Mouse (Mus musculus): ENCODE data around the gene Izumo4. TPM values are rescaled to one million over a fixed set of nuclear protein-coding genes. Genes with fewer than 3 reads are reported as not detected.

Gene Izumo4
- polyA plus RNA-seq, 1 experiment, result 1.9 TPM

DNA sequence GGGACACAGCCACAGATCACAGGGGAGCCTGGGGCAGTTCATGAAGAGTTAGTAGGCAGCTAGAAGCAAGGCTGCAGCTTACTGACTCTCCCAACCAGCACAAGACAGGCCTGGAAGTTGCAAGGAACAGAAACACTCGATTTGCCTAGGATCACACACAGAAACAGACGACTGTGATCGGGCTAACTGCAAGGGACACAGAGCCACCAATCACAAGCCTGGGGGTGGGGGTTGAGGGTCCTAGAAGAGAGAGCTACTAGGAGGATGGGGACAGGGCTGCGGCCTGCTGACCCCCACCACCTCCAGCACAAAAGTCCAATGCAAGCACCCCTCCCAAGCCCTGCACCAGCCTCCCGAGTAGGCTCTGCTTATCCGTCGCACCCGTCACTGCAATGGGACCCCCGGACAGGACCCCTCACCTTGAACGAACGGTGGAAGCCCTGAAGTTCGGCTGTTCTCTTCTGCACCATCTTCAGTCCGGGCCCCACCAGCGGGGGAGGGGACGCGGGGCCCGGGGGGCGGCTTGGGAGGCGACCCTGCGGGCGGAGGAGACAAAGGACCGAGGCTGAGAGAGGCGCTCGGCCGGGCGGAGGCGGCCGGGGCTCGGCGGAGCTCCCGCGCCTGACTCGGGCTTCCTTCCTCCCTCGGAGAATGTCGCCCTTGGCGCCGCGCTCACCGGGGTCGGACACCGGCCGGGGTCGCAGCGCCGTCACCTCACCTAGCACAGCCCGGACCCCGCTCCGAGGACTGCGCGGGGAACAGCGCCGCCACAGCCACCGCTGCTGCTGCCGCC is 26.4 kb upstream of the Izumo4 start:
- H3ac ChIP-seq (ENCODE audit: control insufficient read depth, insufficient read length), result peak overlapping the region; percentile 50
- H3K36me3 ChIP-seq (ENCODE audit: control insufficient read depth, insufficient read depth), result peaks cover 6% of the 10 kb centered on the region
- peak overlapping the region; percentile 62 for H3K4me3 ChIP-seq
- H3K27me3 ChIP-seq (ENCODE audit: control insufficient read depth, insufficient read depth, insufficient read length), result no peaks in the 10 kb centered on the region
- TF ChIP-seq MYOG (IDR thresholded peaks at IDR 0.05; ENCODE audit: control insufficient read depth in 1 of 3, insufficient read depth in 1 of 3, insufficient read length in 2 of 3, low read depth in 2 of 3), result no peak
- TF ChIP-seq REST (IDR thresholded peaks at IDR 0.05; ENCODE audit: insufficient read depth, insufficient read length), result no peak
- TF ChIP-seq POLR2A (IDR thresholded peaks at IDR 0.05; ENCODE audit: insufficient read length, low read depth), result no peak
- TF ChIP-seq SRF (IDR thresholded peaks at IDR 0.05; ENCODE audit: control insufficient read depth, insufficient read length, low read depth), result no peak
- TF ChIP-seq USF1 (IDR thresholded peaks at IDR 0.05; ENCODE audit: low read depth), result no peak
- no peak for TF ChIP-seq POLR2AphosphoS2 (IDR thresholded peaks at IDR 0.05; ENCODE audit: insufficient read length, low read depth)
- no peak for TF ChIP-seq MAX (IDR thresholded peaks at IDR 0.05; ENCODE audit: low read depth)
- TF ChIP-seq TCF12 (IDR thresholded peaks at IDR 0.05; ENCODE audit: insufficient read depth, poor library complexity, severe bottlenecking), result no peak
- TF ChIP-seq E2F4 (IDR thresholded peaks at IDR 0.05; ENCODE audit: insufficient read depth), result no peak
- TF ChIP-seq MYOD1 (IDR thresholded peaks at IDR 0.05; ENCODE audit: control insufficient read depth in 1 of 3, insufficient read length in 2 of 3, low read depth in 2 of 3), result no peak
- TF ChIP-seq TCF3 (IDR thresholded peaks at IDR 0.05; ENCODE audit: insufficient read length, low read depth), result no peak
- TF ChIP-seq CEBPB (IDR thresholded peaks at IDR 0.05; ENCODE audit: insufficient read depth, poor library complexity, severe bottlenecking), result no peak
- H3K79me2 ChIP-seq (ENCODE audit: control insufficient read depth, insufficient read depth), result peaks cover 41% of the 10 kb centered on the region
- H3K4me2 ChIP-seq (ENCODE audit: low read depth), result peak overlapping the region; percentile 78

DNA sequence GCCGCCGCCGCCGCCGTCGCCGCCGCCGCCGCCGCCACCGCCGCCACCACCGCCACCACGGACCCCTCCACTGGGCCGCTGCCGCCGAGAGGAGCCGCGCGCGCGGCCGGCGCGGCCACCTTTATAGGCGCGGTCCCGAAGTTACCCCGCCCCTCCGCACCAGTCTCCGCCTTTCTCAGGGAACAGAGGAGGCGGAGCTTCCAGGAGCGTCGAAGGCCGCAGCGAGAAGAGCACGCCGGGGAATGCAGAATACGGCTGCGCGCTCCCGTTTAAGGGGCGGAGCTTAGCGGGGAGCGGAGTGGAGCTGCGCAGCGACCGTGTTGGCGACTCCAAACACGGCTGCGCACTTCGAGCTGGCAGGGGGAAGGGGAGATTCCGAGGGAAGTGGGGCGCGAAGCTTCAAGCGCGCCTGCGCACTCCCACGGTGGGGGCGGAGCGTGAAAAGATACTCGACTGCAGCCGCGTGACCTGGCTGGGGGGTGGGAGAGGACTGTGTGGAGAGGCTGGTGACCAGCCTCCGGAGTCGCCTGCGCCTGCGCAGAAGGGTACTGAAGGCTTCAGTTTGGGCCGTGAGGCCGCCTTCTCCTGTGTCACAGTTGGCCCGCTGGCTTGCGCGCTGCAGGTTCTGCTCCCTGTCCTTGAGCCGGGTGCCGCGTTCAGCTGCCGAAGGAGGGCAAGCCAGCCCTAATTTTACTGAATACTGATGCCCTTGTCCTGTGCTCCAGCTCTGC is 25.6 kb upstream of the Izumo4 start:
- Histone ChIP-seq H3K79me2 (ENCODE audit: control insufficient read depth, insufficient read depth) (peaks cover 40% of the 10 kb centered on the region), H3K4me3 (peak overlapping the region; percentile 62), H3K36me3 (ENCODE audit: control insufficient read depth, insufficient read depth) (no peaks in the 10 kb centered on the region), H3K4me2 (ENCODE audit: low read depth) (peak overlapping the region; percentile 83), H3ac (ENCODE audit: control insufficient read depth, insufficient read length) (peak overlapping the region; percentile 50), H3K27me3 (ENCODE audit: control insufficient read depth, insufficient read depth, insufficient read length) (no peaks in the 10 kb centered on the region)
- TF ChIP-seq CEBPB (IDR thresholded peaks at IDR 0.05; ENCODE audit: insufficient read depth, poor library complexity, severe bottlenecking) (no peak), POLR2AphosphoS2 (IDR thresholded peaks at IDR 0.05; ENCODE audit: insufficient read length, low read depth) (peak; percentile 99), MYOG (IDR thresholded peaks at IDR 0.05; ENCODE audit: control insufficient read depth in 1 of 3, insufficient read depth in 1 of 3, insufficient read length in 2 of 3, low read depth in 2 of 3) (peak in 1 of 3 experiments; percentile 41), POLR2A (IDR thresholded peaks at IDR 0.05; ENCODE audit: insufficient read length, low read depth) (peak; percentile 99), REST (IDR thresholded peaks at IDR 0.05; ENCODE audit: insufficient read depth, insufficient read length) (no peak), MYOD1 (IDR thresholded peaks at IDR 0.05; ENCODE audit: control insufficient read depth in 1 of 3, insufficient read length in 2 of 3, low read depth in 2 of 3) (peak in 1 of 3 experiments; percentile 4), USF1 (IDR thresholded peaks at IDR 0.05; ENCODE audit: low read depth) (peak; percentile 72), SRF (IDR thresholded peaks at IDR 0.05; ENCODE audit: control insufficient read depth, insufficient read length, low read depth) (peak; percentile 39), TCF3 (IDR thresholded peaks at IDR 0.05; ENCODE audit: insufficient read length, low read depth) (no peak), TCF12 (IDR thresholded peaks at IDR 0.05; ENCODE audit: insufficient read depth, poor library complexity, severe bottlenecking) (no peak)

DNA sequence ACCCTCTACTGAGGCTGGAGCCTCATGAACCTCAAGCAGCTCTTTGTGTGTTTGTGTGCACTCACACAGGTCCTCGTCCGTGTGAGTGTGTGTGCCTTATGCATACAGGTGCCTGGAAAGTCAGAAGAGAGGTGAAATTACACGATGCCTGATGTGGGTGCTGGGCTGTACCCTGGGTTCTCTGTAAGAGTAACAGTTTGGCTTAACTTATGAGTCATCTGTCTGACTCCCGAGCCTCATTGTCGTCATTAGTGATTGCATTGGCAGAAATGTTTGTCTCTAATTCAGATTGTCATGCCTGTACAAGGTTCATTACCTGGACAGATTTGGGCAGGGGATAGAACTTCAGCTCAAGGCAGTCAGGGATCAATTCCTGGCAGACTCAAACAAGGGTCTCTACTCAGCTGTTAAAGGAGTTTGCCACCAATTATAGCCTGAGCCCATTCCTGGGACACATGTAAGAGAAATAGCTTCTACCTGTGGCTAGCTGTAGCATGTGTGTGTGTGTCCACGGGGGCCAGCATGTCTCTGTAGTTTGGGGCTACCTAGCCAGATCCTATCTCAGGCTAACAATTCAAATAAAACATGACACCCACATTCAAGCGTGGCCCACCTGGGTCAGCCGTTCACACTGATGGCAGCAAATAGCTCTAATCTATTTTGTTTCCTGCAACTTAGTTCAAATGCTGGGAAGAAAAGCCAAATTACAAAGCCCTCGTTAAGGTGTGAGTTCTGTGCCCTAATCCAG is 24.7 kb upstream of the Izumo4 start:
- Histone ChIP-seq H3K79me2 (ENCODE audit: control insufficient read depth, insufficient read depth) (peaks cover 34% of the 10 kb centered on the region), H3ac (ENCODE audit: control insufficient read depth, insufficient read length) (peak overlapping the region; percentile 50), H3K27me3 (ENCODE audit: control insufficient read depth, insufficient read depth, insufficient read length) (no peaks in the 10 kb centered on the region), H3K4me3 (peak overlapping the region; percentile 62), H3K36me3 (ENCODE audit: control insufficient read depth, insufficient read depth) (no peaks in the 10 kb centered on the region), H3K4me2 (ENCODE audit: low read depth) (peak overlapping the region; percentile 83)
- TF ChIP-seq E2F4 (IDR thresholded peaks at IDR 0.05; ENCODE audit: insufficient read depth), result no peak
- 0 out of 2 replicates have a peak, but pooled peaks have one; percentile 10 for TF ChIP-seq CEBPB (IDR thresholded peaks at IDR 0.05; ENCODE audit: insufficient read depth, poor library complexity, severe bottlenecking)

DNA sequence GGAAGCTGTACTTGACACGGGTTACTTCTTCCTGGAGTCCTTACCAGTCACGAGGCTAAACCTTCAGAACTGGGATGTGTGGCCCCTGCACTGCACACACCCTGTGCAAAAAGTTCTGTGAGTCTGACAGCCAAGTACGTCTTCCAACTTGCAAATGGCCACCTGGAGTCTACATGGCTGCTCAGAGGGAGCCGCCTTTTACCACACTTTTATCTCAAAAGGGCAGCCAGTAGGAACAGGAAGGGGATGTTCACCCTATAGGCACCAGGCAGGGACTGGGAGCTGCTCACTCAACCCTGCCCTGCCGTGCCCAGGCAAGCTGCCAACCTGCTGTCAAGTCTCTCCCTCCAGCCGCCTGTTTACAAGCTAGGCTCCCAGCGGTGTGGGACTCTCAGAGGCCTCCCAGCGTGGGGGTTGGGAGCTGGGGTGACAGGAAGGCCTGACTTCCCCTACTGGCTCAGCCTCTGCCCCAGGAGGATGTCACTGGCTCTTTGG is 24.0 kb upstream of the Izumo4 start, which contains the start of gene Mknk2:
Gene Mknk2, minus strand, starts transcription at position 171 of the 495 bp plus-strand sequence.
- Histone ChIP-seq H3K4me2 (ENCODE audit: low read depth) (peak within 1 kb of the TSS; percentile 83), H3ac (ENCODE audit: control insufficient read depth, insufficient read length) (peak within 1 kb of the TSS; percentile 50), H3K27me3 (ENCODE audit: control insufficient read depth, insufficient read depth, insufficient read length) (no peaks in the 10 kb centered on the region), H3K36me3 (ENCODE audit: control insufficient read depth, insufficient read depth) (no peaks in the 10 kb centered on the region), H3K79me2 (ENCODE audit: control insufficient read depth, insufficient read depth) (peaks cover 27% of the 10 kb centered on the region), H3K4me3 (peak within 1 kb of the TSS; percentile 62)
- TF ChIP-seq POLR2A (IDR thresholded peaks at IDR 0.05; ENCODE audit: insufficient read length, low read depth) (peak; percentile 55), MYOD1 (IDR thresholded peaks at IDR 0.05; ENCODE audit: control insufficient read depth in 1 of 3, insufficient read length in 2 of 3, low read depth in 2 of 3) (peak in 1 of 3 experiments; percentile 65), MYOG (IDR thresholded peaks at IDR 0.05; ENCODE audit: control insufficient read depth in 1 of 3, insufficient read depth in 1 of 3, insufficient read length in 2 of 3, low read depth in 2 of 3) (peak in 1 of 3 experiments; percentile 61), POLR2AphosphoS2 (IDR thresholded peaks at IDR 0.05; ENCODE audit: insufficient read length, low read depth) (peak; percentile 61), MAX (IDR thresholded peaks at IDR 0.05; ENCODE audit: low read depth) (no peak)

Measured in myocyte (in vitro differentiated cells).